Mouse (Mus musculus): Measurements from ENCODE around the gene 4931414P19Rik.
"Not testable (repeated sequence)": the region's sequence is repeated elsewhere in the genome, so short reads cannot be mapped to it uniquely, and the experiment has no call there.

The 4931414P19Rik gene

DNA sequence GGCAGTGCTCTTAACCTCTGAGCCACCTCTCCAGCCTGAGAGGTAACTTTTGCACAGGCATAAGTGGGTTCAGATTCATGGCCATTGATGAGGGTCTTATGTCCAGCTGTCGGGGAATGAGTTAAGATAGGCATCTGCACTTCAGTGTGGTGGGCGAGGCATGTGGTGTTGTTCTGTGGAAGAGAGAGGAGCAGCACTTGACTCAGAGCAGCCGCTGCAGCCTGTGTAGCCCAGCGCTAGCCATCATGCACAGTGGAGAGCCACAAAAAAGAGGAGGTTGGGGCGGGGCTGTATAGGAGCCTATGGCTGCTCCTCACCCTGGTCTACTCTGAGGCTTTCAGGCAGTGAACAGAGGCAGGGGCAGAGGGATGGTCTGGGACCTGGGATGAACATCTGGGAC, 22.3 kb upstream of the 4931414P19Rik start:
- no peak for DNase-seq (ENCODE audit: low spot score)

DNA sequence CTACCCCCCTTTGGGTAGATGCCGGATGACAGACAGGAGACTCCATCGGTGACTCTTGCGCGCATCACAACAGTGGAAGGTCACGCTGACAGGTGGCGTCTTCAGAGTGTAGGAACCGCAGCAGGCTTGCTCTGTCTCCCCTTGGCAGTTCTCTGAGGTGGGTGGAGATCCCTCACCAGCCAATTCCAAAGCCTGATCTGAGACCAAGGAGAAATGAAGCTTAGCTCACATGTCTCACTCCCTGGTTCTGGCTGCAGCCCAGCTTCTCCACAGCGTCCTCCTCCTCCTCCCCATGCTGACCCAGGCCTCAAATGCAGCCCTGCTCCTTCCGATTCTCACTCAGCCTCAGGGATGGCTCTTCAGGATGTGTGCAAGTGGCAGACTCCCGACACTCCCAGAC, 19.2 kb upstream of the 4931414P19Rik start:
- no peak for DNase-seq (ENCODE audit: low spot score)

DNA sequence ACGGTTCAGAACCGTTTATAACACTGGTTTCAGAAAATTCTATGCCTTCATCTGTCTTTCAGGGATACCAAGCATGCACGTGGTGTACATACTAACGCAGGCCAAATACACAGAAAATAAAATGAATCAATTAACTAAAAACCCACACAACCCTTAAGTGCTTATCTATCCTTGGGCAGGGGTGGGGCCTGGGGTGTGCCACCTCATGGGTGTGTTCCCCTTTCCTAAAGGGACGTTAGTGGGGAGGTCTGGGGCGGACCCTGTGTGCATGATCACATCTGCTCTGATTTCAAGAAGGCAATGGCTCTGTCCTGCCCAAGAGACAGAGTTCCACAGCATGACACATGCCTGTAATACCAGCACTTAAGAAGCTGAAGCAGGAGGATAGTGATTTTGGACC, 17.5 kb upstream of the 4931414P19Rik start:
- DNase-seq (ENCODE audit: low spot score) = no peak

DNA sequence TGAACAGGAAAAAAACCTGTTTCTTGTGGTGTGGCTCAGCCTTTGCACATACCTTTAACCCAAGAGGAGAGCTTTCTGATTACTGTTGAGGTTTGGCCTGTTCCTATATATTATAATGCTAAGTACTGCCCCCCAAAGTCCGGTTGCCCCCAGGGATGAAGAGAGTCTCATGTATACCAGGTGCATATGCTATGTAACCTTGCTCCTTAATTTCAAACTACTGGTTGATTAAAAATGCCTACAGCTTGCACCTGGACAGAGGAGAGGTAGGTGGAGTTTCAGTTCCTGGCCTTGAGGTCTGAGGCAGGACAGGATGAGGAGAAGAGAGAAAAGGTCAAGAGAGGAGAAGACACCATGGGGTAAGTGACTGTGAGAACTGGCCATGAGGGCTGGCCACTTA, 15.3 kb upstream of the 4931414P19Rik start, which contains the start of gene Psmb11:
Gene Psmb11 (plus strand): TSS at position 301 of the 400 bp plus-strand sequence.
- no peak for DNase-seq (ENCODE audit: low spot score)

DNA sequence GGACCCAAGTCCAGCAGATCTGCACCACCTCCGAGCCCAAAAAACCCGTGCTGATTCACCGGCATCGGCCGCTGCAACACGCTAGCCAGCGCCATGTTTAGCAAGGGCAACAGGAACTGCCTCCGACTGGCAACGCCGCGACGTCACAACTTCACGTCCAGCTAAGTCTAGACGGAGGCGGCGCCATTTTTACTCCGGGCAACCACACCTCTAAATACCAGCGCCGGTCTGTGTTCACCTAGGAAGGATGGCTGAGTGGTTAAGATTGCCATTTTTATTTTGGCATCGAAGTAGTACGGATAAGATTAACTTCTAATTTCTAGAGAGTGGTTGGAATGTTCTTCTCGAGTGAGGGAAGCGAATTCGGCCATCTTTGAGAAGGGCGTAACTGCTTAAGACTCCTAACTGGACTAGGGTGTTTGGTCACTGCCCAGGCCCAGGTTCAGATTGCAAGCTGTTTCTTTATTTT, 12.1 kb upstream of the 4931414P19Rik start, which contains the start of gene Psmb5:
Gene Psmb5 (minus strand): TSS at position 126 of the 469 bp plus-strand sequence.
- DNase-seq (ENCODE audit: low spot score) = peak; percentile 83

DNA sequence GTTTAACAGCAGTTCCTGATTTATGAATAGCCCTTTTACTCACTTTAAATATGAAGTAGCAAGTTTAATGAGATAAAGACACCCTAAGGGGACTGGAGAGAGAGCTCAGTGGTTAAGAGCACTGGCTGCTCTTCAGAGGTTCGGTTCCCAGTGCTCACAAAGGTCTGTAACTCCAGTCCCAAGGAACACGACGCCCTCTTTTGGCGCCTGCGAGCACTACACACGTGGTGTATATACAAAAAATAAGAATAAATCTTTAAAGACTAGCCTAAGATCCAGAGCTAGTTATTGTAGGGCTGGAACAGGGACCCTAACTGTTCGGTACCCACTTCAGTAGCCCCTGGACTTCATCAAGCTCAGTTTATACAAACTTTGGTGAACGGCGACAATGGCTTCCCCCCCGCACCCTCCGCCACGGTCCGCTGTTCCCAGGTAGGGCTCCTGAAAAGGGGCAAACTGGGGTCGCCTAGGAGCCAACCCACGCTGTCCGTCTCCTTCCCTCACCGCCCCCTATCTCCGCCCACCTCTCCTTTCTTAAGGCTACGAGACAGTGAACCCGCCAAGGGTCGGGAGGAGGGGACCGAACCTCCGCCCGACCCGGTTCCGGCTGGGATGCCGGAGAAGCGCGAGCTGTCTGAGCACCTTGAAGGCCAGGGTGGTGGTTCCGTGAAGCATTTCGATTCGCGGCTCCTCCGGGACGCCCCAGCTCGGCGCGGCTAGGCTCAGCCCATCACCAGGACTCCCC, 11.5 kb upstream of the 4931414P19Rik start:
- DNase-seq (ENCODE audit: low spot score) = no peak

DNA sequence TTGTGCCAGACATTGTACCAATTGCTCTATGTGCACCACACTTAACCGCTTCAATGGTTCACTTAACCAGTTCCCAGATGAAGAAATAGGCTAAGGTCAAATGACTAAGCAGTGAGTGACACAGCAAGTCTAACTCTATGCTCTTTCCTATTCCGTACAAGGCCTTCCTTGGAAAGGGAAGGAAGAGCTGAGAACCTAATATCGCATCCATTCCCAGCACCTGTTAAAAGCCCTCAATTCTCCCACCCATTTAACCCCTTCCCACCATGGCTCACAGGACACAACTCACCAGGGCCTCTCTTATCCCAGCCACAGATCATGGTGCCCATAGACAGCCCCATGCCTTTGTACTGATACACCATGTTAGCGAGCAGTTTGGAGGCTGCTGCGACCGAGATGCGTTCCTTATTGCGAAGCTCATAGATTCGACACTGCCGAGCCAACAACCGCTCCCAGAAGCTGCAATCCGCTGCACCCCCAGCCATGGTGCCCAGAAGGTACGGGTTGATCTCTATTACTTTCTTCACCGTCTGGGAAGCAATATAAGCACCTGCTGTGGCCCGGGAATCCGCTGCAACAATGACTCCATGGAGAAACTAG, 10.5 kb upstream of the 4931414P19Rik start:
- no peak for DNase-seq (ENCODE audit: low spot score)

DNA sequence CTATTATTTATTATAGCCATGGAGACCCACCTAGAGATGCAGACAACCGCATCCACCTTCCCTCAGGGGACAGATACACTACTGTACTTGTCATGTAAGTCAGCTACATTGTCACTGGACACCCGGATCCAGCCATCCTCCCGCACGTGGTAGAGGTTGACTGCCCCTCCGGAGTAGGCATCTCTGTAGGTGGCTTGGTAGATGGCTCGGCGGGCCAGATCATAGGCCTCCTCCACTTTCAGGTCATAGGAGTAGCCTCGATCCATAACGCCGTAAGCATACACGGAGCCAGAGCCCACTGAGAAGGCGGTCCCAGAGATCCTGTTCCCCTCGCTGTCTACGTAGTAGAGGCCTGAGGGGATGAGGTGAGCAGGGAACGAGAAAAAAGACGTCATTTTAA, 8.3 kb upstream of the 4931414P19Rik start:
- DNase-seq (ENCODE audit: low spot score) = not testable (repeated sequence)

DNA sequence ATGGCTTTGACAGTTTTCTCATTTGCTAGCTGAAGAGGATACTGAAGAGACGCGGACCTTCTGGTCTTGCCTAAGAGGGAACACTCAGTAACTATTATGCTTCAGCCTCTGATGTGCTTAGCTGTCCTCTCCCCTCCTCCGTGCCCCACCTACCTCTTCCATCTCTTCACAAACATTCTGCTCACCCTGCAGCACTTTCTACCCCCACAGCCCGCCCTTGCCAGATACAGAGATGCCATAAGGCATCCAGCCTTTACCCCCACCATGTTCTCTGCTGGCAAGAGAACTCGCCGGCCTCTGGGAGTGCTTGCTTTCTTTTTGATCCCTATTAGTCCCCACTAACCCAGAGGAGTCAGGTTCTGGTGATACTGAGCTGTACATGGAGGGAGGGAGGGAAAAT, 4.9 kb upstream of the 4931414P19Rik start:
- DNase-seq (ENCODE audit: low spot score) = no peak

DNA sequence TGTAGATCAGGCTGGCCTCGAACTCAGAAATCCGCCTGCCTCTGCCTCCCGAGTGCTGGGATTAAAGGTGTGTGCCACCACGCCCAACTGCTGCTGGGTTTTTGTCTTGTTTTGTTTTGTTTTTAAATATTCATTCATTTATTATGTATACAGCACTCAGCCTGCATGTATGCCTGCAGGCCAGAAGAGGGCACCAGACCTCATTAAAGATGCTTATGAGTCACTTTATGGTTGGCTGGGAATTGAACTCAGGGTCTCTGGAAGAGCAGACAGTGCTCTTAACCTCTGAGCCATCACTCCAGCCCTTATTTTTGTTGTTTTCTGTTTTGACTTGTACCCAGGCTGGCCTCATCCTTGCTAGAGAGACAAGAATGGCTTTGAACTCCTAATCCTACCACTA, 4.2 kb upstream of the 4931414P19Rik start:
- DNase-seq (ENCODE audit: low spot score) = no peak

DNA sequence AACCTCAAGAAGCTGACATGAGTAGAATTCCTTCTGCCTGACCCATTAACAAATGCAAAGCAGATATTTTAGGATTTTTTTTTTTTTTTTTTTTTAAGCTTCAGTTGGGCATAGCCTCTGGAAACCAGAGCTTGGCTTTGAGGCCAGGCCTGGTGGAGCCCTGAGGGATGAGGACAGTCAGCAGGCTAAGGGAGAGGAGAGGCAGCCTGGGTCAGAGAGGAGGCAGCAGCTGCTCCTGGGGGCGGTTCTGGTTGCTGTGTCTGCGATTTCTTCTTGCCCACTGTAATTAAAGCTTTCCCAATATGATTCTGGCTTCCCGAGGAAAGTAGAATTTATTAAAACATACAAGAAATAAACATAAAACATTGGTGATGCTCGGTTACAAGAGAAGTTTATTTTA, 3.5 kb upstream of the 4931414P19Rik start:
- no peak for DNase-seq (ENCODE audit: low spot score)

DNA sequence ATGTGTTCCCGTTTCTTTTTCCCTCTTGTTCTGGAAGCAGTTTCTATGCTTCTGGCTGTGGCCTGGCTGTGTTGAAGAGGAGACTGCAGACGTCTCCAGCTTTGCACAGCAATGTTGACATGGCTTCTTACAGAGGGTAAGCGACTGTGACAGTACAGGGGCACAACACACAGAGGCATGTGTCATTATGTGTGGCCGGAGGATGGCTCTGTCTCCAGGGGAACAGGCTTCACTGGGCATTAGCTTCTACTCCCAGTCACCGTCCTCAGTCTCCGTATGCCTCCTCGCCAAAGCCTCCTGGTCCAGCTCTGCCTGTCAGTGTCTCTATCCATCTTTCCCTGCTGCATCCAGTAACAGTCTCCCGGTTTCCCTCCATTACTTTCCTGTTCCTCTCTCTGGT, 1.4 kb upstream of the 4931414P19Rik start:
- no peak for DNase-seq (ENCODE audit: low spot score)

DNA sequence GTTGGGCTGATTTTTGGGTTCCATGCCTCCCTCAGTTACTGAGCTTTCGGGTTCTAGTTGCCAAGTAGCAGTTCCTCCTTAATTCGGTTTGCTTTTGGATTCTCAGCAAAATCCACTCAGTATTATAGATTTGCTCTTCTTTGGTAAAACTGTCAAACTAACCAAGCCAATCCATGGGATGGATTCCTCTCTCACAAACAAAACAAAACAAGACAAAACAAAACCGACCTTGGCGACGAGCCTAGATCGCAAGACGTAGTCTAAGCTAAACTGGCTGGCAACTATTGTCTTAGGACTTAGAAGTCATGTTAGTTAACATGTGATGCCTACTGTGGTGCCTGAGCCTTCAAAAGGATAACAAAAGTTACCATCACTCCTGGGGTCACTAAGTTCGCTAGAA, 2.1 kb downstream of the 4931414P19Rik start:
- DNase-seq (ENCODE audit: low spot score) = no peak

DNA sequence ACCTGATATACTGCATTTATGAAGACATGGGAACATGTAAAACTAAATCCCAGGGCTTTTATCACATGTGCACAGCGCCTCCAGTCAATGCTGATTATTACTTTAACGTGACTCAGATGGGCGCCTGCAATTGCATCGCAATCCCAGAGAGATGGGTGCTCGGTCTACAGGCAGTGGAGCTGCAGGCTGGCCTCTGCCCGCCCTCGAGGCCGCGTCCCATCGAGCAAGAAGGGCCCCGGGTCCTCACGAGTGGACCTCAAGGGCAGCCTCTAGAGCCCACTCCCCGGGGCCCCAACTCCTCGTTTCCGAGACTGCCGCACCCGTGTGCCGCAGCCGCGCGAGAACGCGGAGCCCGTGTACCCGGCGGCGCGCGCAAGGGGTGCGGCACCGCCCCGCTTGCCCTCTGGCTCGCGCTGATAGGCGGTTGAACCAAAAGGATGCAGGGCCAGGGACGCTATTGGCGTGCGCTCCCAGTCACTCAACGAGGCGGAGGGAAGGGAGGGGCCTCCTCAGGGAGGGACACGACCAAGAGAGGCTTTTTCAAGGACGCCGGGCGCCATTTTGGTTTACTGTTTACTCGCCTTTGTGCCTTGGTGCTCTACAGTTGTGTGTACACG, 2.6 kb downstream of the 4931414P19Rik start:
- DNase-seq (ENCODE audit: low spot score) = peak; percentile 93

DNA sequence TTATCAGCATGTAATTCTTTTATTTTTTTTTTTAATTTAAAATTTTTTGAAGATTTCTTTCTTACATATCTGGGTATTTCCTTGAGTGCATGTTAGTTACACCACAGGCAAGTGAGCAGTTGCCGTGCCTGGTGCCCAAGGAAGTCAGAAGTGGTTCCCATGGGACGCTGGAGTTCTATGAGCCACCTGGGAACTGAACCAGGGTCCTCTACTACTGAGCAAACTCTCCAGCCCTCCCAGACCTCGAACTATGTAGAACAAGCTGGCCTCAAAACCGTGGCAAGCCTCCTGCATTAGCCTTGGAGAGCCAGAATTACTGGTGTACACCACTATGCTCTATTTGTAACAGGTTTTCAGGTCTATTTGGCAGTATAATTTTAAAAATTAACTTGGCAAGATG, 3.2 kb downstream of the 4931414P19Rik start:
- no peak for DNase-seq (ENCODE audit: low spot score)

DNA sequence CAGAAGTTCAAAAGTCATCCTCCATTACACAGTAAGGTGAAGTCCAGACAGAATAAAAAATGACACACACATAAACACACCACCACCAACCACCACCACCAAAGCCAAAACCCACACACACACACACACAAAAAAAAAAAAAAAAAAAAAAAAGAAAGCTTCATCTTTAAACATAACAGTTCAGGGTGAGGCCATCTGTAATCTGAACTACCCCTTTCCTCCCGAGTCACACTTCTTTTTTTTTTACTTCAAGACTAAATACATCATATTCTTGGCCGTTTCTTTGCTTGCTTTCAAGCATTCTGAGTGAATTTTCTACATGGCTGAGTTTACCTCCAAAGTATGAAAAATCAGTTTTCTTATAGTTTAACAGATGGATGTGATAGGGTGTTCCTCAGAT, 4.2 kb downstream of the 4931414P19Rik start:
- DNase-seq (ENCODE audit: low spot score) = no peak

DNA sequence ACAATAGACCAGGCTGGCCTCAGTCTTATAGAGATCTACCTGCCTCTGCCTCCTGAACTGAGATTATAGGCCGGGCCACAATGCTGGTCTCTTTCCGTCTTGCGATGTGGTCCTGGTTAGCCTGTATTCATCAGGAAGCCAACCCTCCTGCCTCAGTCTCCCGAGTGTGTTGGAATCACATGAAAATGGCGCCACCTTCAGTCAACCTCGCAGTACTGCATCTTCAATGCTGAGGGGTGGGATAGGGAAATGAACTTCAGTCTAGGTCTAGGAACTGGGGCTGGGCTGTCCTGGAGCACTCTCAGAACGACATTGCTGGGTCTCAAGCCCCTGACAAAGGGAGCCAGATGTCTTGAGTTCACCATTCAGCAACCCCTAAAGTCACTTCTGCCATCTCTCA, 8.7 kb downstream of the 4931414P19Rik start:
- no peak for DNase-seq (ENCODE audit: low spot score)

DNA sequence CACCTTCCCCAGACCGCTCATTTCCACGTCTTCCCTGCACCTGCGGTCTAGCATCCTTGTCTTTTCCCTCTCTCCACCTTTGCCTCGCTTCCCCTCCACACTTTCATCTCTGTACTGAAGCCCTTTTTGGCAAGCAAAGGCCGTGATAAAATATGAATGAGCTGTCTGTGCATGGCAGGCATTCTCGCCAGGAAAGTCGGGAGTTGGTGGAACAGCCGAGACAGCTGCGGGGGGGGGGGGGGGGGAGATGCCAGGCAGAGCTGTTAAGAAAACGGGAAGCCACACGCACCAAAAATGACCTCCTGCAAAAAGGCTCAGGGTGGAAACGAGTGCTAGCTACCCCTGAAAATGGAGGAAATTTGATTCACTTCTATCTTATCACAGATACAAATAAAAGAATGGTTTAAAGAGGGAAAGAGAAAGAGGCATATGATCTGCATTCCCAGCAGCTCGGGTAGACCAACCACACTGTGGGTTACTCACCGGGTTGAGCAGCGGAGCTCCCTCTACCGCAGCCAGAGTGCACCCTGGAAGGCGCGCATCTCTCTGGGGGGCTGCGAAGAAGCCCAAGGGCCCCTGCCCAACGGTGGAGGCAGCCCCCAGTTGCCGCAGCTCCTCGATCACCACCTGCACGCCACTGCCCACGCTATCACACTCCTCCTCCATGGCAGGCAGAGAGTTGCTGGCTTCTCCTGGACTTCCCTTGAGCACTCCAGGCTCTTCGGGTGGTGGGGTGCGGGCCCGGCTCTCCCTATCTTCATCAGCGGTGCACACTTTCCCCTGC, 11.0 kb downstream of the 4931414P19Rik start:
- DNase-seq (ENCODE audit: low spot score) = no peak

DNA sequence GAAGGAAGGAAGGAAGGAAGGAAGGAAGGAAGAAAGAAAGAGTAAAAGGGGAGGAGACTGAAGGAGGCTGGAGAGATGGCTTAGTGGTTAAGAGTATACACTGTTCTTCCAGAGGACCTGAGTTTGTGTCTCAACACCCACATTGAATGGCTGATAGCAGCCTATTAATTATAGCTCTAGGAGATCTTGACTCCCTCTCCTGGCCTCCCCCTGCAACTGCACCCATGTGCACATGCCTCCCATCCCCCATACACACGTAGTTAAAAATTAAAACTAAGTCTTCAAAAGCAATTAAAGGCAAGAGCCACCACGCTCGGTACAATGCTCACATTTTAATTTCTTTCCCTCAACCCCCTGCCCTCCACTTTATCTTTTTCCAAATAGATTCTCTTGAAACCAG, 11.7 kb downstream of the 4931414P19Rik start:
- DNase-seq (ENCODE audit: low spot score) = no peak

DNA sequence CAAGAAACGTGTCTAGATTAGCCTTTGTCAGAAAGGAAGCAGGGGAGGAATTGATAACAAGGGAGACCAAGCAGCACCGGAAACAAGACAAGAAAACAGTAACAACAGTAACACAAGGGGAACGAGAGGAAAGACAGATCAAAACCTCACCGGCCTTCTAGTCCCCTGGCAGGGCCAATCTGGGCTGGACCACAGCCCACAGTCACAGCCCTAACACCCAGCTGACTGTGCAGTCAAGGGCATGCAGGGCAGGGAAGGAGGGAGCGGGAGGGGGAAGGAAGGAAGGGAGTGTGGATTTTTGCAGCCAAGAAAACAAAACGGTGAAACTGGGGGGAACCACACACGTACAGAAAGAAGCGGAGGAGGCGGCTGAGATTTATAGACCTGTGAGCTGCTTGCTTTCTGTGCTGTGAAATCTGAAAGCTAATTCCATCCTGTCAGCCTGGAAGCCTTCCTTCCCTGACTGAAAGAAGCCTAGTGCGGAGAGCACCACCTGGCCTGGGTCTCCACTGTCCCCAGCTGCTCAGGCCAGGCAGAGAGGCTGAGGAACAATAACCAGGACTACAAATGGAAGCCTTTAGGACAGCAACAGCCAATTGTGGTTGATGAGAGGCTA, 13.4 kb downstream of the 4931414P19Rik start:
- DNase-seq (ENCODE audit: low spot score) = peak; percentile 59

DNA sequence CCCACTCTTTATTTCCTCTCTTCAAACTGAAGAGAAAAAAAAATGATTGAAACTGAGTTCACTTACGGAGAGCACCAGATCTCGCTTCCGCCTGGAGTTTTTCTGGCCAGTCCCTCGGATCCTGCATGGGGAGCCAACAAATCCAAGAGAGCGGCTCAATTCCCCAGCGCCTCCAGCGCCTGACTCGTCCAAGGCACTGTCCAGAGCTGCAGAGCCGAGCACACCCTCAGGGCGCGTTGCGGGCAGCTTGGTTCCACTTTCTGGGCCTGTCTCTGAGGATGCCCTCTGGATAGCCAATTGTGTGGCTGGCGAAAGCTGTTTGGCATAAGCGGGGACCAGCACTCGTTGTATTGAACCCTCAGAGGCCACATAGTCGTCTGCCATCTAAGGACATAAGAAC, 14.7 kb downstream of the 4931414P19Rik start:
- no peak for DNase-seq (ENCODE audit: low spot score)
